Mouse (Mus musculus) CH12.LX (cell line): Measurements from ENCODE around the gene Mpp2. TPM values are rescaled to one million over a fixed set of nuclear protein-coding genes. Genes with fewer than 3 reads are reported as not detected.

ENCODE experiments used
- DNase-seq: peaks from one replicate; pipeline ENCODE4 v3.0.0-alpha.2; 2013; ENCODE audit errors: extremely low read depth
- H3K27ac ChIP-seq: 2 replicates; pipeline ENCODE4 v1.5.1; 2012; ENCODE audit warnings: low read depth, mild to moderate bottlenecking, control low read depth, moderate library complexity; ENCODE audit not compliant: insufficient read depth
- H3K27me3 ChIP-seq: replicated peaks from 2 replicates; pipeline ENCODE3; 2012; ENCODE audit warnings: inconsistent platforms
- H3K36me3 ChIP-seq, 2 experiments: replicated peaks in 1 of 2; 2 replicates each; pipeline versions ENCODE3 to v1.6.1; 2012; ENCODE audit warnings: inconsistent platforms in 1 of 2, low read length in 1 of 2, mild to moderate bottlenecking in 1 of 2, mixed read lengths in 1 of 2, moderate library complexity in 1 of 2; ENCODE audit not compliant: control insufficient read depth in 1 of 2, insufficient read depth in 1 of 2
- H3K4me1 ChIP-seq, 2 experiments: 2 replicates each; pipeline ENCODE4 v1.6.1; 2012; ENCODE audit warnings: inconsistent platforms in 1 of 2, moderate library complexity in 1 of 2; ENCODE audit not compliant: insufficient read depth in 2 of 2, control insufficient read depth in 1 of 2
- H3K4me2 ChIP-seq: 2 replicates; pipeline ENCODE4 v1.6.1; 2012; ENCODE audit warnings: low read depth, mild to moderate bottlenecking, control low read depth; ENCODE audit not compliant: poor library complexity, insufficient read depth, severe bottlenecking
- H3K4me3 ChIP-seq, 3 experiments: fragments of 150-350 bp in 1 of 3; sonication (generic) in 1 of 3; replicated peaks in 1 of 3; 2 replicates each; pipeline versions ENCODE3 to v1.5.1; 2011 to 2012; ENCODE audit warnings: low read depth in 2 of 3, low read length in 2 of 3, mild to moderate bottlenecking in 2 of 3, moderate library complexity in 2 of 3, control low read depth in 1 of 3, improper control_type of control experiment in 1 of 3, inconsistent platforms in 1 of 3, mixed read lengths in 1 of 3; ENCODE audit not compliant: poor library complexity in 1 of 3
- H3K79me2 ChIP-seq: replicated peaks from 2 replicates; pipeline ENCODE4 v1.6.1; 2012; ENCODE audit warnings: mild to moderate bottlenecking, moderate library complexity; ENCODE audit not compliant: control insufficient read depth, poor library complexity, insufficient read depth, severe bottlenecking; ENCODE audit errors: extremely low read depth
- H3K9ac ChIP-seq: 2 replicates; pipeline ENCODE4 v1.6.1; 2012; ENCODE audit warnings: low read depth, mild to moderate bottlenecking, control low read depth, moderate library complexity; ENCODE audit not compliant: insufficient read depth
- H3K9me3 ChIP-seq: replicated peaks from 2 replicates; pipeline ENCODE3; 2012; ENCODE audit warnings: low read length, inconsistent platforms, mixed read lengths
- BHLHE40 ChIP-seq: IDR thresholded peaks from 2 replicates; pipeline ENCODE4 v1.6.1; 2011; ENCODE audit warnings: mild to moderate bottlenecking, low read depth, low read length, improper control_type of control experiment
- CHD1 ChIP-seq: IDR thresholded peaks from 2 replicates; pipeline ENCODE4 v1.6.1; 2012; ENCODE audit warnings: low read depth, low read length, improper control_type of control experiment, inconsistent platforms
- CHD2 ChIP-seq: IDR thresholded peaks from 2 replicates; pipeline ENCODE4 v1.6.1; 2011; ENCODE audit warnings: low read length, improper control_type of control experiment
- CTCF ChIP-seq, 2 experiments: IDR thresholded peaks in 1 of 2; conservative IDR thresholded peaks in 1 of 2; 2 replicates each; pipeline ENCODE4 v1.5.1; 2011 to 2012; ENCODE audit warnings: low read depth in 2 of 2, low read length in 2 of 2, improper control_type of control experiment in 1 of 2, inconsistent platforms in 1 of 2, mild to moderate bottlenecking in 1 of 2, moderate library complexity in 1 of 2
- E2F4 ChIP-seq: IDR thresholded peaks from 2 replicates; pipeline ENCODE4 v1.6.1; 2011; ENCODE audit warnings: low read depth, low read length, improper control_type of control experiment; ENCODE audit not compliant: insufficient replicate concordance
- ELF1 ChIP-seq: IDR thresholded peaks from 2 replicates; pipeline ENCODE4 v1.6.1; 2014; ENCODE audit warnings: low read depth, mild to moderate bottlenecking, inconsistent platforms, low read length, improper control_type of control experiment
- EP300 ChIP-seq: IDR thresholded peaks from 2 replicates; pipeline ENCODE4 v1.6.1; 2011; ENCODE audit warnings: low read length, improper control_type of control experiment
- ETS1 ChIP-seq: conservative IDR thresholded peaks from 2 replicates; pipeline ENCODE4 v1.6.1; 2012; ENCODE audit warnings: low read depth, mild to moderate bottlenecking, inconsistent platforms, low read length, improper control_type of control experiment, moderate library complexity
- HCFC1 ChIP-seq: IDR thresholded peaks from 2 replicates; pipeline ENCODE4 v1.6.1; 2012; ENCODE audit warnings: low read depth, mild to moderate bottlenecking, inconsistent platforms, low read length, improper control_type of control experiment
- IRF4 ChIP-seq: IDR thresholded peaks from 2 replicates; pipeline ENCODE4 v1.6.1; 2014; ENCODE audit warnings: low read depth, mild to moderate bottlenecking, inconsistent platforms, low read length, improper control_type of control experiment
- MAFK ChIP-seq: IDR thresholded peaks from 2 replicates; pipeline ENCODE4 v1.6.1; 2011; ENCODE audit warnings: low read length, improper control_type of control experiment; ENCODE audit not compliant: insufficient replicate concordance
- MAX ChIP-seq: IDR thresholded peaks from 2 replicates; pipeline ENCODE4 v1.6.1; 2011; ENCODE audit warnings: low read length, improper control_type of control experiment
- MAZ ChIP-seq: IDR thresholded peaks from 2 replicates; pipeline ENCODE4 v1.6.1; 2012; ENCODE audit warnings: low read depth, mild to moderate bottlenecking, inconsistent platforms, low read length, improper control_type of control experiment, moderate library complexity
- MEF2A ChIP-seq: IDR thresholded peaks from 2 replicates; pipeline ENCODE4 v1.6.1; 2014; ENCODE audit warnings: low read depth, mild to moderate bottlenecking, inconsistent platforms, low read length, improper control_type of control experiment, borderline replicate concordance
- MXI1 ChIP-seq: IDR thresholded peaks from 2 replicates; pipeline ENCODE4 v1.6.1; 2011; ENCODE audit warnings: mild to moderate bottlenecking, low read depth, low read length, improper control_type of control experiment
- MYC ChIP-seq: IDR thresholded peaks from 2 replicates; pipeline ENCODE4 v1.6.1; 2011; ENCODE audit warnings: low read depth, mild to moderate bottlenecking, improper control_type of control experiment, low read length
- PAX5 ChIP-seq: IDR thresholded peaks from 2 replicates; pipeline ENCODE4 v1.6.1; 2012; ENCODE audit warnings: low read length, inconsistent platforms, mixed read lengths
- POLR2A ChIP-seq: IDR thresholded peaks from 2 replicates; pipeline ENCODE4 v1.6.1; 2011; ENCODE audit warnings: low read depth, mild to moderate bottlenecking, improper control_type of control experiment, low read length
- POLR2AphosphoS2 ChIP-seq: IDR thresholded peaks from 2 replicates; pipeline ENCODE4 v1.6.1; 2011; ENCODE audit warnings: low read depth, low read length, improper control_type of control experiment
- RAD21 ChIP-seq: IDR thresholded peaks from 2 replicates; pipeline ENCODE4 v1.6.1; 2011; ENCODE audit warnings: low read depth, mild to moderate bottlenecking, low read length, improper control_type of control experiment, moderate library complexity
- SIN3A ChIP-seq: IDR thresholded peaks from 2 replicates; pipeline ENCODE4 v1.6.1; 2012; ENCODE audit warnings: low read length, improper control_type of control experiment, inconsistent platforms
- SMC3 ChIP-seq: IDR thresholded peaks from 2 replicates; pipeline ENCODE4 v1.6.1; 2011; ENCODE audit warnings: low read depth, low read length, improper control_type of control experiment
- TBP ChIP-seq: conservative IDR thresholded peaks from 2 replicates; pipeline ENCODE4 v1.6.1; 2011; ENCODE audit warnings: low read depth, low read length, improper control_type of control experiment
- USF1 ChIP-seq: IDR thresholded peaks from 2 replicates; pipeline ENCODE4 v1.6.1; 2014; ENCODE audit warnings: low read depth, mild to moderate bottlenecking, inconsistent platforms, low read length, improper control_type of control experiment
- USF2 ChIP-seq: conservative IDR thresholded peaks from 2 replicates; pipeline ENCODE4 v1.6.1; 2011; ENCODE audit warnings: low read depth, low read length, improper control_type of control experiment
- ZC3H11A ChIP-seq: IDR thresholded peaks from 2 replicates; pipeline ENCODE4 v1.6.1; 2012; ENCODE audit warnings: low read depth, mild to moderate bottlenecking, inconsistent platforms, low read length, improper control_type of control experiment
- dilution Hi-C: fragments of 300-500 bp; cut with MboI; formaldehyde crosslinking; loops from 2 replicates; pipeline ENCODE4 v1.14.3; 2020; ENCODE audit warnings: low sequenced_read_pairs; ENCODE audit not compliant: extremely low pct_unique_long_range_greater_than_20kb, extremely low pct_ligation_motif_present
- in situ Hi-C: fragments of 300-500 bp; cut with MboI; formaldehyde crosslinking; loops from 3 replicates; pipeline ENCODE4 v1.14.3; 2019; ENCODE audit warnings: low sequenced_read_pairs, low pct_ligation_motif_present, low pct_unique_long_range_greater_than_20kb, mixed read lengths
- polyA plus RNA-seq: library from polyadenylated mRNA; unstranded; fragments of >175 nt; gene quantifications from 2 replicates; pipeline ENCODE4 v1.2.1, GENCODE M21; 2012; ENCODE audit warnings: low read depth; ENCODE audit not compliant: insufficient read length
- total RNA-seq, 2 experiments: library from RNA; depleted of rRNA; stranded (reverse); fragments of 300-350 nt in 1 of 2; fragments of >200 nt in 1 of 2; gene quantifications; 2 replicates each; pipeline ENCODE4 v1.2.3; 2012 to 2014

Mpp2 gene
- total and polyA plus RNA-seq, 3 experiments = 0.35 to 3.1 (median 0.83) TPM

DNA sequence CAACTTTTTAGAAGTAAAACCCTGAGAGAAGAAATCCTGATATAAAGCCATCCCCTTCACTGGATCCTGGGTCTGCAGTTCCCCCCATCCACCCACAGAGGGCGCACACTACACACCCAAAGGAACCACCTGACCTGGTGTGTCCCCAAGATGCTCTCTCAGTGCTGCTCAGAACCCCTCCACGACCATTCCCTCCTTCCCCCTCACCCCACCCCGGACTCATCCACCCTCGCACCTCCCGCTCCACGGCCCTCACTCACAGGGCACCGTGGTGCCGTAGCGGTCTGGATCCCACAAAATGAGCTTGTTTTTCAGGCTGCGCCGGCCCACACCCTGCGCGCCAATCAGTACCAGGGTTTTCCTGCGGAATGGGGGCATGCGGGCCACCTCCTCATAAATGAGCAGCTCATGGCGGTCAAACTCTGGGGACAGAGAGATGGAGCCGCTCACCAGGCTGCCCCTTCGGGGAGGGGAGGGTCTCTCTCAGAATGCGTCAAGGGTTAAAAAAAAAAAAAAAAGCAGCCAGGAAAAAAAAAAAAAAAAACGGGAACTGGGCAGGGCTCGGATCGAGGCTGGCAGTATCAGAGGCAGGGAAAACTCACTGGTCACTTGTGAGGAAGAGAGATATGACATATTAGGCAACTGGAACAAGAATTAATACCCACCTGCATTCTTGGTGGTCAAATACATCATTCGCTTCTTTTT is 26.9 kb downstream of the Mpp2 start (continued):
- TF ChIP-seq E2F4 = no peak
- TF ChIP-seq BHLHE40 = no peak
- no peak for TF ChIP-seq CHD1
- TF ChIP-seq ETS1 = no peak
- TF ChIP-seq MEF2A = no peak; the same call in 1 of the 2 replicates
- no peak; the same call in 1 of the 2 replicates for TF ChIP-seq ELF1
- peak; percentile 98 for TF ChIP-seq SMC3
- TF ChIP-seq EP300 = no peak
- no peak for TF ChIP-seq CHD2
- no peak; the same call in 1 of the 2 replicates for TF ChIP-seq MAX
- TF ChIP-seq PAX5 = no peak
- TF ChIP-seq MXI1 = no peak

DNA sequence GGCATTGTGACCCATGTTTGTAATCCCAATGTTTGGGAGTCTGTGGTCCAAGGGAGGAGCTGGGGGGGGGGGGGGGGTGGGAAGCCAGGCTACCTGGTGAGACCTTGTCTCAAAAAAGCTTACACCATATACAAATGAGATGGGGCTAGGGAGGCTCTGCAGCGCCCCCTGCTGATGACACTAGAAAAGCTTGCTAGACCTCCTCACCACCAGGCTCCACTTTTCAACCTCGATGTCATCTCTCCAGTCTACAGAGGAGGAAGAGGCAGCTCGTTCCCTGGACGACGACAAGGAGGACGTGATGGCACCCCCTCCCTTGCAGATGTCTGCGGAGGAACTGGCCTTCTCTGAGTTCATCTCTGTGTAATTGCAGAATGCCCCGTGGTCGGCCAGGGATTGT is 34.5 kb downstream of the Mpp2 start:
- Histone ChIP-seq H3K9me3 (no peaks in the 10 kb centered on the region), H3K4me3 (no peak overlapping the region), H3K79me2 (no peaks in the 10 kb centered on the region), H3K27me3 (peaks cover 92% of the 10 kb centered on the region), H3K27ac (no peak overlapping the region), H3K36me3 (no peaks in the 10 kb centered on the region), H3K4me2 (no peak overlapping the region), H3K4me1 (peaks cover 0 to 2% of the 10 kb centered on the region in 2 experiments; a peak in 2 of 4 replicates), H3K9ac (no peak overlapping the region)
- TF ChIP-seq MAZ (0 out of 2 replicates have a peak, but pooled peaks have one; percentile 38), SMC3 (peak; percentile 68), SIN3A (no peak), RAD21 (peak; percentile 40), CTCF (conservative IDR thresholded peaks at IDR 0.05 in 1 of 2, IDR thresholded peaks at IDR 0.05 in 1 of 2; ENCODE audit: low read depth in 2 of 2, low read length in 2 of 2) (peak; percentile 67 to 80), E2F4 (no peak)
- DNase-seq = peak; percentile 74
- in situ Hi-C loops = no loop called here
- dilution Hi-C loops = no loop called here

DNA sequence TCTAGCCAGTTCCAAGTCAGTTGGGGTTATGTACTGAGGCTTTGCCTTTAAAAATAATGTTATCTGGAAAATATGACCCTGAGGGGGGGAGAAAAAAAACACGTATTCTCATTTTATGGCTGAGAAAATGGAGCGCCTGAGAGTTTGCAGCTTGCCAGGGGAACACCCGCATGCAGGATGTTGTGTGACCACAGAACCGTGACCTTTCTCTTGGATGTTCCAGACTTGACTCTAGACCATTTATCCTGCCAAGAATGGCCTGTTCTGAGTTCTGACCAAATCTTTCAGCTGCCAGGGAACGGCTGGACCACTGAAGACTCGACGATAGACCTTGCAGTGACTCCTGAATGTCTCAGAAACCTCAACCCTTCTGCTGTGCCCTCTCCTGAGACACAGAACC is 35.1 kb downstream of the Mpp2 start:
- no peak for DNase-seq
- Histone ChIP-seq H3K4me3 (no peak overlapping the region), H3K9me3 (no peaks in the 10 kb centered on the region), H3K27me3 (peaks cover 92% of the 10 kb centered on the region), H3K4me2 (no peak overlapping the region), H3K79me2 (no peaks in the 10 kb centered on the region), H3K9ac (no peak overlapping the region), H3K36me3 (no peaks in the 10 kb centered on the region), H3K4me1 (peaks cover 0 to 2% of the 10 kb centered on the region in 2 experiments; a peak in 2 of 4 replicates), H3K27ac (no peak overlapping the region)
- dilution Hi-C loops = no loop called here
- in situ Hi-C loops = no loop called here
- TF ChIP-seq POLR2AphosphoS2 (no peak), ELF1 (no peak), HCFC1 (no peak), TBP (no peak), EP300 (no peak), USF1 (no peak), IRF4 (no peak), USF2 (no peak), MAX (no peak), ZC3H11A (no peak), MYC (no peak), MEF2A (no peak), MAFK (no peak), BHLHE40 (no peak), POLR2A (no peak)
